Mouse (Mus musculus) left cerebral cortex, postnatal 10 days (tissue): ENCODE measurements around the gene Zfp366. TPM values are rescaled to one million over a fixed set of nuclear protein-coding genes. Genes with fewer than 3 reads are reported as not detected.

ENCODE experiments used
- DNase-seq, 2 experiments: peaks; one replicate each; pipeline ENCODE4 v3.0.0; 2021 to 2022; ENCODE audit warnings: low spot score in 2 of 2, mixed read lengths in 1 of 2; ENCODE audit errors: extremely low spot score in 1 of 2
- intact Hi-C: fragments of 180-260 bp; cut with DNase I; formaldehyde crosslinking; loops from one replicate; pipeline ENCODE4 v1.15.1; 2025
- total RNA-seq, 2 experiments: library from RNA; stranded (reverse); gene quantifications; 2 replicates each; pipeline ENCODE4 v1.2.3; 2021

Zfp366 gene
- total RNA-seq, 2 experiments from 2014 or later = 4.7 to 5.2 TPM

DNA sequence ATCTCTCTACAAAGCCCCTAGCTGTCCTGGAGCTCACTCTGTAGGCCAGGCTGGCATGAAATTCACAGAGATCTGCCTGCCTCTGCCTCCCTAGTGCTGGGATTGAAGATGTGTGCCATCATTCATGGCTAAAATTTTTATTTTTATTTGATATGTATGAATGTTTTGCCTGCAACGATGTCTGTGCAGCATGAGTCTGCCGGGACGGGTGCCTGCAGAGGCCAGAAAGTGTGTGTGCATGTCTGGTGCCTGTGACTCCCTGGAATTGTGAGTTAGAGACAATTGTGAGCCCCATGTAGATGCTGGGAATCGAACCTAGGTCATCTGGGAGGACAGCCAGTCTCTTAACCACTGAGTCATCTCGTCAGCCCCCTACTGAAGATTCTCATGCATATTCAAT is 37.9 kb downstream of the Zfp366 start:
- intact Hi-C loops = no loop called here
- DNase-seq = no peak

DNA sequence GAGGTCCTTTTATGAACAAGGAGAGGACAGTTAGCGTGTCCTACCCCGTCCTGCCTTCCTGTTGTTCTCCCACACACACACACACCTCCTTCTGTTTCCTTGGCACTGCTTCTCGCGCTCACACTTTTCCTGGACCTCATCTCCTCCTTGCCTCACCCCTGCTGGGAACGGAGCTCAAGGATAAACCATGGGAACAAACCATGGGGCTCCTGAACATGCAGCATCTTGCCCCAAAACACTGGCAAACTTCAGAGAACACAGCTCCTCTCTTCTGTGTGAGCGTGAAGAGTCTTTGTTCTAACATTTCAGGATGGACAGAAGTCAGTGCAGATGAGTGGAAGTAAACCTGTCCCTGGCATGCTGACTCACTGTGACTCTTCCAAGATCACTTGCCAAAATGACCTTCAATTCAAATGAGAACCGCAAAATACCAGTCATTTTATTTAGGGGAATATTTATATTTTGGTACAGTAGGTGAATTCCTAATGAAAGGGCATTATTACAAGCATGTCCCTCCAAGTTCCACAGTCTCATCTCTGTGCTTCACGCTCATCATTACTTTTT is 38.8 kb downstream of the Zfp366 start:
- intact Hi-C loops = no loop called here
- peak in 1 of 2 experiments; percentile 39 for DNase-seq

DNA sequence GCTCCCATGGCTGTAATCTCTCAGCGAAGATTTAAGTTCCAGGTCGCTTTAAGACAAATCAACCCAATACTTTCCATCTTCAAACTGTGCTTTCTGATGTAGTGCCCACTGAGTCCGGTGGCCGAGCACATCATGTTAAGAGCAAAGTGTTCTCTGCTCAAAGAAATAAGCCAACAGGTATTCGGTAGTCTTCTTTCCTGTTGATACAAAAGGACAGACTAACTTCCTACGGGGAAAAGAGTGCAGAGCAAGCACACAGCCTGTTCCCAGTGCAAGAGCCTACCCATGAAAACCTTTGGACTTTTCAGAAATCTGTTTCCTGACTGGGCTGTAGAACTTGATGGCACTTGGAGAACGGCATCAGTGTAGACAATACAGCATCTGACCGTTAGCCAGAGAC is 39.3 kb downstream of the Zfp366 start:
- intact Hi-C loops = no loop called here
- DNase-seq = no peak

- intact Hi-C loops = no loop called here
- DNase-seq = no peak
These were observed 41.0 kb downstream of the Zfp366 start for GRCm38 (mm10) chr13:99225374-99226240.

DNA sequence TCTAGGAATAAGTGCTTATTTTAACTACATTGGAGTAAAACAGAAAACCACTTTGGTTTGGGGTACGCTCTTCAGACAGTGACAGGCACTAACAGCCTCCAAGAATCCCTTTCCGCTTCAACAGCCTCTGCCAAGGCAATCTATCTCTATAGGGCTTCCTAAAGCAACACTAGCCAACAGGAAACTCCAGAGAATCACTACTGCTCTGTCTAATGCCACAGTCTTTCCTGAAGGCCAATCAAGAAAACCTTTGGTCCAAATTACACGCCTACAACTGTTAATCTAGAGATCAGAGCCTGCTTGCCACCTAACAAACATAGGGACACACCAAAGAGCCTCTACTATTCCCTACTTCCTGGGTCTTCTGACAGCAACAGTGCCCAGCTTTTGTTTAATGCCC is 42.2 kb downstream of the Zfp366 start:
- intact Hi-C loops = no loop called here
- no peak for DNase-seq

DNA sequence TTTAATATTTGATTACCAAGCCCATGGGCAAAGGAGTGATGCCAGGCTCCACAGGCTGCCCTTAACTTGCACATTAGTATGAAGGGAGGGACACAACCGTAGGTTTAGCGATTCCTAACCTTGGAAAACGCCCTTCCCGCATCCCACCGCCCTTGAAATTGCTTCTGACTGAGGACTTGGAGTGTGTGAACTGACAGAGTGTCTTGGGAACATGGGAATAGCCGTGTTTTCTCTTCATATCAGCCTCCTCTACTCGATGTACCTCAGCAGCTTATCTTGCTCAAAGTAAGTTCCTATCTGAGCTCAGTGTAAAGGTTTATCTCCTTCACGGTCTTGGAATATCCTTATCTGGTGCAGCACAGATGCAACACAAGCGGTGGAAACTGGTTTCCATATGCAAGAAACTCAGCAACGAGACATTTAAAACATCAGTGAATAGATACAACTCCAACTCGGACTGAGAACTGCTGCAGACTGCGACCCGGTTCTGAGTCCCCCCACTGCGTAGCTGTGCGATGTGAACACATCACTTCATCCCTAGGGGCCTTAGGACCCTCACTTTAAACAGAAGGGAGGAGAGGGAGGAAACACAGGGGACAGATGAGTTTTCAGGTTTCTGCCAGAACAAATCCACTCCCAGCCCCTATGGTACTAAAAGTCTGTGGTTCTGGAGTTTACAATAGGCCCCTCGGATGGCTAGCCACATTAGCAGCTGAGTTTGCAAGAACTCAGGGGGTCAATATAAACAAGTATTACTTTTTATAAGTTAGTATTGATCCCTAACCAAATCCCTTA is 43.0 kb downstream of the Zfp366 start:
- DNase-seq = no peak
- intact Hi-C loops = no loop called here

DNA sequence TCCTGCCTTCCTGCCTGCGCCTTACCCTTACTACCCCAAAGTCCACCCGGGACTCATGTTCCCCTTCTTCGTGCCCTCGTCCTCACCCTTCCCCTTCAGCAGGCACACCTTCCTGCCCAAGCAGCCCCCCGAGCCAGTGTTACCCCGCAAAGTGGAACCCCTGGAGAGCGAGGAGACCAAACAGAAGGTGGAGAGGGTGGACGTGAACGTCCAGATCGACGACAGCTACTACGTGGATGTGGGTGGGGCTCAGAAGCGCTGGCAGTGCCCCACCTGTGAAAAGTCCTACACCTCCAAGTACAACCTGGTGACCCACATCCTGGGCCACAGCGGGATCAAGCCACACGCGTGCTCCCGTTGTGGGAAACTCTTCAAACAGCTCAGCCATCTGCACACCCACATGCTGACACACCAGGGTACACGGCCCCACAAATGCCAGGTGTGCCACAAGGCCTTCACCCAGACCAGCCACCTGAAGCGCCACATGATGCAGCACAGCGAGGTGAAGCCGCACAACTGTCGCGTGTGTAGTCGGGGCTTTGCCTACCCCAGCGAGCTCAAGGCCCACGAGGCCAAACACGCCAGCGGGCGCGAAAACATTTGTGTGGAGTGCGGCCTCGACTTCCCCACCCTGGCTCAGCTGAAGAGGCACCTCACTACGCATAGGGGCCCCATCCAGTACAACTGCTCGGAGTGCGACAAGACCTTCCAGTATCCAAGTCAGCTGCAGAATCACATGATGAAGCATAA is 44.4 kb downstream of the Zfp366 start:
- intact Hi-C loops = no loop called here
- no peak for DNase-seq

DNA sequence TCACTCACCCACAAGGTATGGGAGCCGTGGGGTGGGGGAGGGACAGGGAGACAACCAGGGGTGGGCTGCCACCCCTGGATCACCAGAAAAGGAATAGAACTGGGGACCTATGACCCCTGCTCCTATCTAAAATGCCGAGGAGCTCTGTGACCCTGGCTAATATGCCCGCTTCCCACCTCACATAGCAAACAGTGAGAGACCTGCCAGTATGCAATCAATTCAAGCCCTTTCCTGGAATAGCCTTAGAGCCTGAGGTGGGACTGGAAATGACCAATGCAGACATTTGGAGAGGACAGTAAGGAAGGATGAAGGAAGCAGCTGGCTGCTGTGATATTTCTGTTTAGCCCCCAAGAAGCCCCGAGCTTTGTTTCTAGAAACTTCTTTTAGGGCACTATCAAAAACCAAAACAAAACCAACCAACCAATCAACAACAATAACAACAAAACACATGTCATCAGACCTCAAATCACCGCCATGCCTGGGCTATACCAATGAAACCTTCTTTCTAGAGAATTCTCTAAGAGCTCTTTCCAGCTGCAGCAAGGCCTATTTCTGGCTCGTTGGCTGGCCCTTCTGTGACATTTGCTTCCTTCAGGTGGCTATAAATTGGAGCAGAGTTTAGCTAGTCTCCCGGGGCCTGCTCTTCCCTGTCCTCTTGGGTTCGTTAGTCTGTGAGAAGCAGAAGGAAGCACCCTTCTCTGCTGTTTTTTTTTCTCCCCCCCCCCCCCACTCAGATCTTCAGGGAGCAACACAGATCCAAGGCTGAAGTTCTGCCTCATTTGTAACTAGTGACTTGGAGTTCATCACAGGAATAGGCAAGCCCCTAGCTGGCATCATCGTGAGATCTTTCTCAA is 45.2 kb downstream of the Zfp366 start:
- intact Hi-C loops = no loop called here
- no peak for DNase-seq

DNA sequence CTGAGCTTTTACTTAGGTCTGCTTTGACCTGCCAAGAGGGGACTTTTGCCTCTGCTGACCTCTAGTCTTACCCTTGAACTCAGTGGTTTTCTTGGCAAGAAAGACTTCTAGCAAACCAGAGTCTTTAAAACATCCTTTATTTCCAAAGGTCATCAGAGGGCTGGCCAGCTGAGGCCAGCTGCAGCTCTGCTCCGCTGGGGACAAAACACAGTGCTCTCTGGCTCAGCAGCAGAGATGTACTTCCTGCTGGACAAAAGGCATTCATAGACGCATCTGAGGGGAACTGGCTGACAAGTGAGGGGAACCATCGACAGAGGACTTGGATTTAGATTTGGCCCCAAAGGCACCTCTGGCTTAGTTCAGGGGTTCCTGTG is 45.9 kb downstream of the Zfp366 start:
- intact Hi-C loops = no loop called here
- peak in 1 of 2 experiments; percentile 43 for DNase-seq

DNA sequence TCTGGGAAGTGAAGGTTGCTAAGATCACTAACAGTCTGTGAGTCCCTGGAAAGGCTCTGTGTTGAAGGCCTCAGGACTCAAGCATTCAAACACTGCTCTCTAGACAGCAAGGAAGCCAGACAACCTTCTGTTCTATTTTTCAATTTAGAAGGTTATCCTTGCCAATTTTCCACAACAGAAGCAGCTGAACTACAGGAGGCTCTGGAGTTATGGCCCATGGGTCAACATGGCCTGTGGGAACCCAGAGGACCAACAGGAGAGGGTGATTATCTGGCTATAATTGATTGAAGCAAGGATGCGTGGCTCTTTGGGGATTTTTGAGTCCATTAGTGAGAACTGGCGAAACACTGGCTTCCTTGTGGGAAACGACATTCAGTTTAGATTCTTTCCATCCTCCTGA is 48.7 kb downstream of the Zfp366 start:
- DNase-seq = no peak
- intact Hi-C loops = no loop called here

- no peak for DNase-seq
- intact Hi-C loops = no loop called here
These were observed 49.3 kb downstream of the Zfp366 start for GRCm38 (mm10) chr13:99233956-99234355.

DNA sequence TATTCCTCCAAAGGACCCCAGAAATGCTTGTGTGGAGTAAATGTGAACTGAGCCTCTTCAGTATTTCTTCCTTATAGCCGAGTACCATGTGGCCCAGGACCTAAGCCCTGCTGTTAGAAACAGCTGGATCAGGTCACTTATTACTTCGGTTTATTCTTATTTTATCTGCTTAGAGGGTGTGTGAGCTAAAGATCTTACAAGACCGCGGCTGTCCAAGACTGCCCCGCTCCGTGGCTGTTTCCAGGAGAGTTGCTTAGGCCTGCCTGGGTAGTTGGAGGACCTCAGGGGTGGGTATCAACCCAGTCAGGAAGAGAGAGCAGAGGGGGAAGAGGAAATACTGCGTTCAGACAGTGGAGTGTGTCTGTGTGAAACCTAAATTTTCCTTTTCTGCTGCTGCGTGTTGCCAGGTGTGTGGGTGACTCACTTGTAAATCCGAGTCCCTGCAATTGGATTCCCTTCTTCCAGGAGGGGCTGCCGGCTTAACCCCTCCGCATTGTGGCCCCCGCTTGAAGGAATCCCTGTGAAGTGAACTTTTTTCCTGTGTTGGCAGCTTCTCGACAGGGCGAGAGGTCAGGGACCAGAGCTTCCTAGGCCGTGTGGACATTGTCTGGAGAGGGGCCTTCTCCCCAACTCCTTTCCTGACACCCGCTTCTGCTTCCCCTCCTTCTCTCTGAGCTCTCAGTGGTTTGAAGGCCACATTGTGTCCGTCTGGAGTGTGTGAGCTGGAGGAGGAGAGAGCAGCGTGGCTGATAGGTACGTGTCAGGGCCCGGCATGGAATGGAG is 51.0 kb downstream of the Zfp366 start:
- DNase-seq = peak in 1 of 2 experiments; percentile 40
- intact Hi-C loops = no loop called here

DNA sequence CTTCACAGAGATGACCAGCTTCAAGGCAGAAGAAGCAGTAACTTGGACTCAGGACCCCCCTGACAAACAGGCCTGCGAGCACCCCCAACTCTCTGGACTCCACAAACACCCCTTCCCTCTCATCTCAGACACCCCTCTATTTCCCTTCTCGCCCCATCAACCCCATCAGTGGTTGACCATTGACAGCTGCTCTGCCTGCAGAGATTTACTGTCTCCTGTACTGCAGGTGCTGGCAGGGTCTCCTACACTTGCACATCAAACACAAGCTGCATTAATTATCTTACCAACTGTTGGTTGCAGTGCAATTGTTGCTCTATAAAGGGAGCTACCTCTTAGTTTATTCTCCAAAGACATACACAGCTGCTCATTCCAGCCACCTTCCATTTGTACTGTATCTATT is 51.6 kb downstream of the Zfp366 start:
- DNase-seq = no peak
- intact Hi-C loops = no loop called here

GRCm38 (mm10) chr13:99237122-99237521 is 52.5 kb downstream of the Zfp366 start:
- intact Hi-C loops = no loop called here
- no peak for DNase-seq

GRCm38 (mm10) chr13:99237841-99238216 is 53.2 kb downstream of the Zfp366 start:
- intact Hi-C loops = no loop called here
- no peak for DNase-seq

- peak; percentile 44 to 86 for DNase-seq
- intact Hi-C loops = no loop called here
These were observed 53.9 kb downstream of the Zfp366 start for GRCm38 (mm10) chr13:99238217-99239160.

DNA sequence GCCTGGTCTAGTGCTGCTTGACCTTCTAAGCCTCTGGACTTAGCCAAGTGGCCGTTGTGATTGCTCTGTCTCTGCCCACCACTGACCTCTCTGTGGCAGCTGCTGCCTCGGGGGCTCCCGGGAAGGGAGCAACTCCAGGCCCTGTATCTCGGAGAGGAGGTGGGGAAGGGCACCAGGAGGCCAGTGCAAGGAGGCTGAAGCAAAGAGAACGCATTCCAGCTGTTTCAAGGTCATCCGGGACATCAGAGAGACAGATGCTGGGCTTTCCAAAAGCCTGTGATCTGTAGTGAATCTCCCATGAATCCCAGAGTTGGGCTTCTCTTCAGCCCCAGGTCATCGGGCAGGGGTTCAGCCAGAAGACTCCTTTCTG is 54.5 kb downstream of the Zfp366 start:
- intact Hi-C loops = no loop called here

More for the DNA sequence above, 54.5 kb downstream of the Zfp366 start:
- peak in 1 of 2 experiments; percentile 44 for DNase-seq
